Mouse (Mus musculus): Measurements from ENCODE around the gene Trp73.

Gene Trp73

GRCm38 (mm10) chr4:154140182-154140212, at the start of gene Trp73:
Gene Trp73, minus strand, starts transcription at chr4:154140208.
- DNase-seq (ENCODE audit: low spot score in 2 of 2), result no peak

GRCm38 (mm10) chr4:154188948-154189347, 48.9 kb upstream of the Trp73 start:
- DNase-seq (ENCODE audit: low spot score in 2 of 2), result no peak

- DNase-seq (ENCODE audit: low spot score in 2 of 2), result no peak
These were observed 46.1 kb upstream of the Trp73 start for GRCm38 (mm10) chr4:154186002-154186537.

GRCm38 (mm10) chr4:154185001-154185400, 45.0 kb upstream of the Trp73 start:
- DNase-seq (ENCODE audit: low spot score in 2 of 2), result no peak

GRCm38 (mm10) chr4:154183566-154183965, 43.6 kb upstream of the Trp73 start:
- DNase-seq (ENCODE audit: low spot score in 2 of 2), result no peak

- no peak for DNase-seq (ENCODE audit: low spot score in 2 of 2)
These were observed 41.0 kb upstream of the Trp73 start for GRCm38 (mm10) chr4:154181001-154181400.

GRCm38 (mm10) chr4:154177257-154177656, 37.2 kb upstream of the Trp73 start:
- no peak for DNase-seq (ENCODE audit: low spot score in 2 of 2)

GRCm38 (mm10) chr4:154171931-154172604, 32.1 kb upstream of the Trp73 start:
- no peak for DNase-seq (ENCODE audit: low spot score in 2 of 2)

GRCm38 (mm10) chr4:154171151-154171930, 31.3 kb upstream of the Trp73 start:
- no peak for DNase-seq (ENCODE audit: low spot score in 2 of 2)

- no peak for DNase-seq (ENCODE audit: low spot score in 2 of 2)
These were observed 30.6 kb upstream of the Trp73 start, which contains the start of gene Megf6 for GRCm38 (mm10) chr4:154170506-154171150. Gene Megf6, plus strand, starts transcription at chr4:154170730.

- no peak for DNase-seq (ENCODE audit: low spot score in 2 of 2)
These were observed 30.0 kb upstream of the Trp73 start for GRCm38 (mm10) chr4:154170021-154170420.

GRCm38 (mm10) chr4:154167053-154167452, 27.0 kb upstream of the Trp73 start:
- DNase-seq (ENCODE audit: low spot score in 2 of 2), result peak in 1 of 2 experiments; percentile 33

GRCm38 (mm10) chr4:154163296-154163695, 23.3 kb upstream of the Trp73 start:
- DNase-seq (ENCODE audit: low spot score in 2 of 2), result peak; percentile 30 to 47

GRCm38 (mm10) chr4:154160538-154161390, 20.8 kb upstream of the Trp73 start, which contains the start of gene Tprgl:
Gene Tprgl, minus strand, starts transcription at chr4:154160666.
- peak; percentile 96 to 97 for DNase-seq (ENCODE audit: low spot score in 2 of 2)

GRCm38 (mm10) chr4:154159961-154160537, 20.0 kb upstream of the Trp73 start:
- DNase-seq (ENCODE audit: low spot score in 2 of 2), result peak in 1 of 2 experiments; percentile 10

- peak; percentile 76 to 84 for DNase-seq (ENCODE audit: low spot score in 2 of 2)
These were observed 19.0 kb upstream of the Trp73 start for GRCm38 (mm10) chr4:154159002-154159401.

- DNase-seq (ENCODE audit: low spot score in 2 of 2), result no peak
These were observed 18.1 kb upstream of the Trp73 start for GRCm38 (mm10) chr4:154157970-154158662.

- no peak for DNase-seq (ENCODE audit: low spot score in 2 of 2)
These were observed 16.0 kb upstream of the Trp73 start for GRCm38 (mm10) chr4:154156050-154156449.

GRCm38 (mm10) chr4:154154104-154154503, 14.1 kb upstream of the Trp73 start:
- DNase-seq (ENCODE audit: low spot score in 2 of 2), result no peak

- no peak for DNase-seq (ENCODE audit: low spot score in 2 of 2)
These were observed 6.3 kb upstream of the Trp73 start for GRCm38 (mm10) chr4:154146342-154146741.

GRCm38 (mm10) chr4:154144712-154145111, 4.7 kb upstream of the Trp73 start:
- no peak for DNase-seq (ENCODE audit: low spot score in 2 of 2)

Measured in spleen, postnatal 36 days (tissue).